Mouse (Mus musculus) myocyte (in vitro differentiated cells): Measurements from ENCODE around the gene Abhd14a.

Source experiments
- MAX ChIP-seq: IDR thresholded peaks from one replicate; pipeline ENCODE4 v1.6.1; 2011; ENCODE audit warnings: low read depth, mild to moderate bottlenecking, control low read depth
- POLR2A ChIP-seq: IDR thresholded peaks from one replicate; pipeline ENCODE4 v1.6.1; 2011; ENCODE audit warnings: low read depth, mild to moderate bottlenecking, control low read depth, moderate library complexity; ENCODE audit not compliant: insufficient read length
- TCF12 ChIP-seq: IDR thresholded peaks from one replicate; pipeline ENCODE4 v1.6.1; 2011; ENCODE audit warnings: mild to moderate bottlenecking, control low read depth; ENCODE audit not compliant: poor library complexity, insufficient read depth, severe bottlenecking
- USF1 ChIP-seq: IDR thresholded peaks from one replicate; pipeline ENCODE4 v1.6.1; 2011; ENCODE audit warnings: low read depth, mild to moderate bottlenecking, control low read depth, moderate library complexity

- no peak for TF ChIP-seq USF1
- TF ChIP-seq MAX = no peak
- no peak for TF ChIP-seq POLR2A
- TF ChIP-seq TCF12 = no peak
Observed at GRCm38 (mm10) chr9:106483606-106484005, 36.1 kb upstream of the Abhd14a start.
